Mouse (Mus musculus): ENCODE measurements around the gene Pi4ka.

The Pi4ka gene

DNA sequence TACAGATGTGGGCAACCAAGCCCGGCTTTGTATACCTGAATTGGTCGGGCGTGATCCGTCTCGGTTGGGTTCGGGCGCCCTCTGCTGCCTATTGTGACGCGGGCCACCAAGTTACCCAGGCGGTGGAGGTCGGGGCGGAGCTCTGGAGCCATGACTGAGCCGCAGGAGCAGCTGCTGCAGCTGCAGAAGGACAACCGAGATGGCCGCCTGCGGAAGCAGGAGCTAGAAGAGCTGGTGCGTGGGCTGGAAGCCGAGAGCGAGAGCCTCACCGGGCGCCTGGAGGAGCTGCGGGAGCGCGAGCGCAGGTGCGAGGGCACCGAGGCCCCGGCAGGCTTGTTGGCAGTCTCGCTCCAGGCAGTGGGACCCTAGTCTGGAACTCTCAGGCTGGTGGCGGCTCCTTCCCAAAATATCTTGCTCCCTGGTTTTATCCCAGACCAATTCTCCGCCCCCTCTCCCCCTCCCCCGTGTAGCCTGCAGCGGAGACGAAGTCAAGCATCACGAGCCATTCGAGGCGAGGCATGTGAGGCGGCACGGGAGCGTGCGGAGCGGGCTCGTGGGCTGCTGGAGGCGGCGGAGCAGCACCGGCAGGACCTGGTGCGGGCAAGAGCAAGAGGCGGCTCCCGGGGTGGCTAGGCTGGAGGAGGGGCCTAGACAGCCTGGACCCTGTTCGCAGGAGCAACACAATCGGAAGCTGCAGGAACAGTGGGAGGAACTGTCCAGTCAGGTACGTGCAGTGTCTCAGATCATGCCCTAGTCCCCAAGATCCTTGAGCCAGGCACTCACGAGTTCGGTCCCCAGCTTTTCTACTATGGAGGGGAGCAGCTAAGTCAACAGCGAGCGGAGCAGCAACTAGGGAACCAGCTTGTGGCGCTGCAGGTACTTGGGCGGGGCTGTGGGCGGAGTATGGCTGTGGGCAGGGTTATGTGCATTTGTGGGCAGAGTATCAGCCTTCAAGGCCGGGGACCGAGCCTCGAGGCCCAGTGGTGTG is 129.7 kb downstream of the Pi4ka start:
- intact Hi-C loops (cut with DNase I): no loop called here

DNA sequence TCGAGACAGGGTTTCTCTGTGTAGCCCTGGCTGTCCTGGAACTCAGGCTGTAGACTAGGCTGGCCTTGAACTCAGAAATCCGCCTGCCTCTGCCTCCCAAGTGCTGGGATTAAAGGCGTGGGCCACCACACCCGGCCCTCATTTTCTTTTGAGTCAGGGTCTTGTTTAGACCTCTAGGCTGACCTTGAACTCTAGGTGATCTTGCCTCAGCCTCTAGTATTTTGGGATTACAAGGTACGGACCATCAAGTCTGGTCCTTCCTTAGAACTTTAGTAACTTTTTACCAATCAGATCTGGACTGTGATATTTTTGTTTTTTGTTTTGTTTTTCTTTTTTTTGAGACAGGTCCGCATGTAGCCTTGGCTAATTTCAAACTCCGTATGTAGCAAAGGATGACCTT is 130.4 kb downstream of the Pi4ka start, which contains the start of gene Tmem191c:
Tmem191c (plus strand) TSS at position 357 of the 400 bp plus-strand sequence.
- intact Hi-C loops (cut with DNase I): loop anchor here (2.0 kb wide), 1 partner anchor 67 kb away; the partner anchor contains the start of gene Rimbp3

DNA sequence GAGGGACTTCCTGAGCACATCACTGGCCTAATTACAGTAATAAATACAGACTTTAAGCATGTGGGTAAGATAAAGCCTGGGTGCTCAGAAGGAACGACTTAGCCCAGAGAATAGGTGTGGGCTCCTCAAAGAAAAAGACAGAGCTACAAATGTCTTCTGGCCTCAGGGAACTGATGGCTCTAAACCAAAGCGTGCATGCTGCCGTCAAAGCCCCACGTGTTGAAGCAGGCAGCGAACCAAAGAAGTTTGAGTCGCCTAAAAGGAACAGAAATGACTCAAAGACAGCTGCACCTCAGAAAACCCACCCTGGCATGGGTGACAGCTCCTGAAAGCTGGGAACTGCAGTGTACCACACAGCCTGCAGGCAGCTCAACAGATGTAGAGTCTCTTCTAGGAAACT is 134.3 kb downstream of the Pi4ka start:
- intact Hi-C loops (cut with DNase I): no loop called here

DNA sequence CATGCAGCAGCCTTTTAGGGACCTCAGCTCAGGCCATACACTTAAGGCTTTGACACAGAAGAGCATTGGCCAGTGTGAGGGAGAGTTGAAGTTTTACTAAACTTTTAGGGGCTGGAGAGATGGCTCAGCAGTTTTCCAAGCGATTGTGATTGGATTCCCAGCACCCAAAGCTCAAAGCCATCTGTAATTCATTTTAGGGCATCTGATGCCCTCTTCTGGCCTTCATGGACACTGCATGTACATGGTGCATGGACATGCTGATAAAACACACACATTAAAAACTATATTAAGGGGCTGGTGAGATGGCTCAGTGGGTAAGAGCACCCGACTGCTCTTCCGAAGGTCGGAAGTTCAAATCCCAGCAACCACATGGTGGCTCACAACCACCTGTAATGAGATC is 135.0 kb downstream of the Pi4ka start:
- intact Hi-C loops (cut with DNase I): no loop called here

DNA sequence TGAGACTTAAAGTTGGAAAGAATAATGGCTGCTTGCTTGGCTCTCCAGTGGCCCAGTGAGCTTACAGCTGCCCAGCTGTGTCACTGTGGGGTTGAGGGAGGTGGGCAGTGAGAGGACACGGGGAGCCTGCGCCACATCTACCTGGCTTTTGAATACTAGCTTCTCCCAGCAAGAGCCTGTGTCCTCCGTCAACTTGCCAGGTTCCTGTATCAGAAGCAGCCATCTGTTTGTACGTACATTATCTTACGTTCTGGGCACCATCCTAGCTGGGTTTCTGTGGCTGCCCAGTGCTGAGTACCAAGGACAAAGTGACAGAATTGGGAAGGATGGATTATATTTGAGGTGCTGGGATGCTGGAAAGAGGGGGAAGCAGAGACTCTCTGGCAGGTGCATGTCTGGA is 136.2 kb downstream of the Pi4ka start:
- intact Hi-C loops (cut with DNase I): no loop called here

DNA sequence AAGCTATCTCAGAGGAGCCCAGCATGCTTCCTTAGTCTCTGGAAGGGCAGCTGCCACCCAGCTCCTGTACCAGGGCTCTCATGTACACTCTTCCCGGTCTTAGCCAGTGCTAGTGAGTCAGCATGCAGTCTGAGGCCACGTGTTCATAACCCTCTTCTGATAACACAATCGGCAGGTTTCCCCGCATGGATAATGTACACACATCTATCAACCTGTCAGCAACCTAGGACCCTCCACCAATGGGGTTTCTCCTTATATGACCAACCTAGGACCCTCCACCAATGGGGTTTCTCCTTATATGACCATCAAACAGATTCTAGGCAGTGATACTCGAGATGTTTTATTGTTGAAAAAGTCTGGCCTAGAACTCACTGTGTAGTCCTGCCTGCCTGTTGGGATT is 138.2 kb downstream of the Pi4ka start:
- intact Hi-C loops (cut with DNase I): no loop called here

DNA sequence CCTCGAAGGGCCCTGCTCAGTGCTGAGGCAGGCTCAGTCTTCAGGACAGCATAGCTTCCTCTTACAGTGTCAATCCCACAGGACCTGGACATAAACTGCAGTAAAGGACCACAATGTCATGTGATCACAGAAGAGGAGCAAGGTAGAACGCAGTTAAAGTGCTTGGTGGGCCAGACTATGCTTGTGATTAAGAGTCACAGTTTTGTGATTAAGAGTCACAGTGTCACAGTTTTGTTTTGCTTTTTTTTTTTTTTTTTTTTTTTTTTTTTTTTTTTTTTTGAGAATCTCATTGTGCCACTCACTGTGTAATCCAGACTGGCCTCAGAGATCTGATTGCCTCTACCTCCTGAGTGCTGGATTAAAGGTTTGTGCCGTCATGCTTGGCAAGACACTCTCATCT is 140.0 kb downstream of the Pi4ka start:
- intact Hi-C loops (cut with DNase I): no loop called here

DNA sequence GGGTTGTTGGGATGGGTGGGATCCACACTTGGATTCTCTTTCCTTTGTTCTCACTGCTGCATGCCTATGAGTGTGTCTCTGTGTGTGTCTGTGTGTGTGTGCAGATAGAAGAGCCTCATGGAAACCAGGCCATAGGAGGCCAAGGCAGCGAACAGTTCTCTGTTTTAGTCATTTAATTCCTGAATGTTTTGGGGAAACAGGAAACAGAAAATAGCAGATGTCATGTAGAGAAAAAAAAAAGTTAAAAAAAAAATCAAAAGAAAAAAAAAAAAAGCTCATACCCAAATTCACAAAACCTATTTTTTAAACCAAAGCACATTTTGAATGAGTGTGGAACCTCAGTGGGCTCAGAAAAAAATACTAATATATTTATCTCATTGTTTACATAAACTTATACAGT is 144.8 kb downstream of the Pi4ka start:
- intact Hi-C loops (cut with DNase I): no loop called here

DNA sequence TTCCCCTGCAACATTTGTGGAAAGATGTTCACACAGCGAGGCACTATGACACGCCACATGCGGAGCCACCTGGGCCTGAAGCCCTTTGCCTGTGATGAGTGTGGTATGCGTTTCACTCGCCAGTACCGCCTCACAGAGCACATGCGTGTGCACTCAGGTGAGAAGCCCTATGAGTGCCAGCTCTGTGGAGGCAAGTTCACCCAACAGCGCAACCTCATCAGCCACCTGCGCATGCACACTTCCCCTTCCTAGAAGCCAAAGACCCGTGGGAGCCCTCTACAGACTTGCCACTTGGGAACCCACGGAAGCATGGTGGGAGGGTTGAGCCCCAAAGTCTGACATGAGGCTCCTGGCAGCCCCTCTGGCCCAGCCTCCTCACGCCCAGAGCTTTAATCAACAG is 147.2 kb downstream of the Pi4ka start:
- intact Hi-C loops (cut with DNase I): no loop called here

DNA sequence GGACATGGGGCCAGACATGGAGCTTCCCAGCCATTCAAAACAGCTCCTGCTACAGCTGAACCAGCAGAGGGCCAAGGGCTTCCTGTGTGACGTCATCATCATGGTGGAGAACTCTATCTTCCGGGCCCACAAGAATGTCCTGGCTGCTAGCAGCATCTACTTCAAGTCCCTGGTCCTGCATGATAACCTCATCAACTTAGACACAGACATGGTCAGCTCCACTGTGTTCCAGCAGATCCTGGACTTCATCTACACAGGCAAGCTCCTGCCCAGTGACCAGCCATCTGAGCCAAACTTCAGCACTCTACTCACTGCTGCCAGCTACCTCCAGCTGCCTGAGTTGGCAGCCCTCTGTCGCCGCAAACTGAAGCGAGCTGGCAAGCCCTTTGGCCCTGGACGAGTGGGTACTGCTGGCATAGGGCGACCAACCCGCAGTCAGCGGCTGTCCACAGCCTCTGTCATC is 148.7 kb downstream of the Pi4ka start:
- intact Hi-C loops (cut with DNase I): no loop called here

DNA sequence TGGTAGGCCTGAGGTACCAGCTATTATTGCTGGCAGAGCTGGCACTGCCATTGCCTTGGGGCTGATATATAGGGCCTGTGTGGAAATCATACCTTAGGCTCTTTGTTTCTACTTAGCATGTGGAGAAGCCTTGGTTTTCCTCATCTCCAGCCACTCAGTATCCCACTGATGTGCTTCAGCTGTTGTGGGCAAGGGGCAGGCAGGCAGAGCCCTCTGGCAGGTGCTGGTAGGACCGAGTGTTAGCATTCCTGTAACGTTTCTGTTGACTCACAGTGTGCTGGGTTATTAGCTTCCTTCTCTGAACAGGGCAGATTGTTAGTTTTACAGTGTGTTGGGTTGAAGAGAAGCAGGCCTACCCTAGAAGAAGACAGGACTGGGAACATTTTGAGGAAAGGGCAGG is 150.8 kb downstream of the Pi4ka start:
- intact Hi-C loops (cut with DNase I): no loop called here

DNA sequence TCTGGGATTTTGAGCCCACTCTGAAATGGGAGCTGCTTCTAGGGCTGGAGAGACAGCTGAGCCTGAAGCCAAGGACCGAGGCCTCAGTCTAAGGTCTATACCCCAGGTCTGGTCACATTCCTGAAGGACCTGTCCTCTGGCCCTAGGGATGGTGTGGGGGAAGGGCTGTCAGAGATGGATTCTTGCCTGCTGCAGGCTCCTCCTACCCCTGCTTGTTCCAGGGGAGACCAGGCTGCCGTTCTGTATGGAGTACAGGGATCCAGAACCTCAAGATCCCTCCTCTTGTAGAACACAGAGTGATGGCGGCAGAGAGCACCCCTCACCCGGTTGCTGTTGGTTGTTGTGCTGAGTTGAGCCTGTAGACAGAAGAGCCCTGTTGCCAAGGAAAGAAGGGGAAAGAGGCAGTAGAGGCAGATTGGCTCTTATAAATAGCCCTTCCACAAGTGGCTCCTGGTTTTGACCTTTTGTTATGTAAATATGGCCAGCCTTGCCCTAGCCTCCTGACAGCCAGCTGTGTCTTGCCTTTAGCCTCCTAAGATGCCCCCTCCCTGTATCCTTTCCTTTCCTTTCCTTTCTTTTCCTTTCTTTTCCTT is 152.0 kb downstream of the Pi4ka start:
- intact Hi-C loops (cut with DNase I): no loop called here

DNA sequence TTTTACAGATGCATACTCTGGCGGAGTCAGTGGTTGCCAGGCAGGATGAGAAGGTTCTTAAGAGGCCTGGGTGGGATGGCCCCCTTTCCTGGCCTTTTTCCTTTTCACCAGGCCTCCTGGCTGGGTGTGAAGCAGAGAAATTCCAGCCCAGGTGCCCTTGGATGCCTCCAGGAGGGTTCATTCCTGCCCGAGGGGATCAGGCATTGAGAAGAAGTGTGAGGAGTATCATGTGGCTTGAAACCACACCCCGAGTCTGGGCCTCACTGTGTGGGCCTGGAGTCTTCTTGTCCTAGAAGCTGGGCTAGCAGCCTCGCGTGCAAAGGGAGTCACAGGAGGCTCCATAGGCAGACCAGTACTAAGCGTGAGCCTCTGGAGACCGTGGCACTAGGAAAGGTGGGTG is 153.3 kb downstream of the Pi4ka start:
- intact Hi-C loops (cut with DNase I): no loop called here

DNA sequence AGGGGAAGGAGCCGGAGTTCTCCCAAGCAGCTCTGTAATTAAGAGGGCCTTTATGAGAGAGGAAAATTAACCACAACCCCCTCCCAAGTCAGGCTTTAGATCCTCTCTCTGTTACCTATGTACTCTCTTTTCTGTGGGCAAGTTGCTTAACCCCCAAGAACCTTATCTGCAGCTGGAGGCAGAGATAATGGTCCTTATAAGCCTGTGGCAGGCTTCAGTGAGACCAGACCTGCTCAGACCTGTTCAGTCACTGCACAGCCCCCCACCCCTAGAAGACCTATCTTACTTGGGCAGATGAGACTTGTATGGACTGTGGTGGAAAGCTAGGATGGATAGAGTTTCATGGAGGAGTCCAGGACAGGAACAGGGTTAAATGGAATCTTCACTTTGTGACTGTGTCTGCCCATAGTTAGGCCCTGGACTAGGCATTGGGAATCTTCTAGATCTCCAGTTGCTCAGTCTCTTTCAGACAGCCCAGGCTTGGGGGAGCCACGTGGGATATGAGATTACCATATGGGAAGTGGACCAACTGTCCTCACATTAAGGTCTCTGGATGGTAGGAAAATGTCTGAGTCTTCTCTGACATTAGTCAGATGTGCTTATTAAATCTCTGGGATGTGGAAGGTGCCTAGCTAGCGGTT is 153.9 kb downstream of the Pi4ka start:
- intact Hi-C loops (cut with DNase I): no loop called here

DNA sequence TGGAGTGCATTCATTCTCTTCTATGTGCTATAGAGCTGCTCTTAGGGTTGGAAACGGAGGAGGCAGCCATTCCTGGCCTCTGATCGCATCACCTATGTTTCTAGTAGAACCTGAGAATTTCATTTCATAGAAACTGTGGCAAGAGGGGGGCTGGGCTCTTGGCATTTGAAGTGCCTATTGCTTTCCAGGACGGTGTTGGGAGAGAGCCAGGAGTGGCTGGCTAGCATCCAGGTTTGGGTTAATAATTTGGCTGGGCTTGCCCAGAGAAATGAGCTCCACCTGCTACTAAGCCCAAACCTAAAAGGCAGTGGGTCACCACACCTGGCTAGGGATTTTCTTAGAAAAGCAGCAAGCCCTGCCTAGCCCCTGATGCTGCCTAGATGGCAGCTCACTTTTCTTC is 154.6 kb downstream of the Pi4ka start:
- intact Hi-C loops (cut with DNase I): no loop called here

DNA sequence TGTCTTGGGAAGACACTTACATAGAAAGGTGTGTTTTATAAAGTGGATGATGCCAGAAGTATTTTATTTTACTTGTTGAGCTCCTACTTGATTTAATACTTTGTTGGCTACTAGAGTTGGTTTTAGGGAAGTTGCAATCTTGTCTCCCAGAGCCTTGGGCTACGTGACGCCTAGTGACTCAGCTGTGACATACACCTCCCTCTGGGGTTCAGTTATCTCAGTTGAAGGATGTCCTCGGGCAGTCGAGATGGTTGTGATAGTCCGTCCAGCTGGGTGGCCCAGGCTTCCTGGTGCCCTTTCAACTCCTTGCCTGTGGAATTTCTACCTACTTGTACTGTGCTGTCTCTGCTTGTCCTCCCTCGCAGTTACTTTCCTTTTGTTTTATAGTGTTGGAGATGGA is 157.0 kb downstream of the Pi4ka start:
- intact Hi-C loops (cut with DNase I): no loop called here

DNA sequence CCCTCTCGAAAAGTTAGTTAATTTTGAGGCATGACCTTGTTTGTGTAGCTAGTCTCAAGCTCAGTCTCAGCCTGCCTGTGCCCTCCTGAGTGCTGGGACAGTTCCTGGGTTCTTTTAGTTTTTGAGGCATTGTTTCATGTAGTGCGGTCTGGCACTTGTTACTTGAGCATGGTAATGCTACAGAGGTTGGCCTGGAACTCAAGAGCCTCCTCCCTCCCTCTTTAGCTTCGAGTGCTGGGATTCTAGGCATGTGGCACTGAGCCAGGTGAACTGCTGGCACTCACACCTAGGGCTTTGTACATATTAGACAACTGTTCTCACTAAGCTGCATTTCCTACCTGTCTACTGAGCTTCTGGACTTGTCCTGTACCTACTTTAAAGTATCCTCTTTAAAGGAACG is 158.4 kb downstream of the Pi4ka start:
- intact Hi-C loops (cut with DNase I): no loop called here

DNA sequence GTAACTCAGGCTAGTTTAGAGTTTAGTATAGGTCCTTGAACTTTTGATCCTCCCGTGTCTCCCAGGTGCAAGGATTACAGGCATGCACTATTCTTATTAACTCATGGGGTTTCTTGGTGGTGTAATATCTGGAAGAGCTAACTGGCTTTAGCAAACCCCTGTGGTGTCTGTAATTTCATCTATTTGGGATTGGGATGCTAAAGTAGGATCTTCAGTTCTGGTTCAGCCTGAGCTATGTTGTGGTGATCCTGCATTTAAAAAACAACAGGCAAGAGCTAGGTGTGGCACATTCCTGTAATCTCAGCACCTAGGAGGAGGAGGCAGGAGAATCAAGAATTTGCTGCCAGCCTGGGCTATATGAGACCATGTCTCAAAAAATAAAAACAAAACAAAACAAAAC is 161.1 kb downstream of the Pi4ka start:
- intact Hi-C loops (cut with DNase I): no loop called here

DNA sequence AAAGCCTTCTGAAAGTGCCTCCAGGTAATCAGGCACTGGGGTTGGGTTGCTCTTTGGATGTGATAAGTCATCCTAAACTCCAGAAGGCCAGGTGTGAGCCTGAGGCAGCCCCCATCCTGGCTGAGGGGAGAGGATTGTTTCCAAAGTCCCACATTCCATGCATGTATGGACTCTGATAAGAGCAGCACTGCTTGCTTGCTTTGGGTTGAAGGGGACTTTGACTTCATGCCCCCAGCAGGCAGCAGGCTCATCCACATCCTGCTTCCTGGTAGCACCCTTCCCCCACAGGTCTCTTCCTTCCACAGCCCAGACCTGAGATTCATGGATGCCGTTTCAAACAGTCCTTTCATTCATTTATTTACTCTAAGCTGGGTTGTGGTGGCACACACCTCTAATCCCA is 162.4 kb downstream of the Pi4ka start:
- intact Hi-C loops (cut with DNase I): no loop called here

DNA sequence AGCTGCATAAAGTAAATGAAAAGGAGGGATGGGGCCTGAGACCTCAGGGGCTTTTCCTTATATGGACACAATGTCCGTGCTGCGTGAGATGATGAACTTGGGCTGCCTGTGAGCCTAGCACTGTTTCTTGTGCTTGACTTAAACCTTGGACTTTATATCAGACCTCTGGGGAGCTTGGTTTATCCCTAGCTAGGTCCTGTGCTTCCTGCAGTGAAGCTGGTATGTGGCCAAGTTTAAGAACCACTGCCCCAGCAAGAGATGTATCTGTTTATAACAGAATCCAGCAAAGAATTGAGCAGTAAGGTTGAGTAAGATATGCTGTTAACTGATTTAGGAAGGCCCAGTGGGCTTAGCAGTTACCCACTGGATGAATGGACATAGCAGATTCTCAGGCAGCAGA is 166.7 kb downstream of the Pi4ka start:
- intact Hi-C loops (cut with DNase I): no loop called here

DNA sequence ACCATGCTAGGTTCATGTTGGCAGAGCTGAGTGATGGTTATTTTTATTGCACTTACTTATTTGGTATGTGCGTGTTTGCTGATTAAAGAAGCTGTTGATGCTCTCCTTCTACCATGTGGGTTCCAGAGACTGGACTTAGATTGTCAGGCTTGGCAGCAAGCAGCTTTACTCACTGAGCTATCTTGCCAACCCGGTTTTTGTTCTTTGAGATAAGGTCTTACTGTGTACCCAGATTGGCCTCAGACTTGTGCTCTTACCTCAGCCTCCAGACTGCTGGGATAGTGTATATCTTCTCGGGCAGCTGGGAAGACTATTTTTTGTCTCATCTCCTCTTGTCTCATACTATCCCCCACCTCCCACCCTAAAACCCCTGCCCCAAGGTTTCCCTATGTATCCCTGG is 168.5 kb downstream of the Pi4ka start:
- intact Hi-C loops (cut with DNase I): no loop called here

All from adrenal gland (tissue).